Mouse (Mus musculus) liver, embryonic 11.5 days (tissue): ENCODE data around the gene C2cd4c. TPM values are rescaled to one million over a fixed set of nuclear protein-coding genes. Genes with fewer than 3 reads are reported as not detected.

Source experiments
- ATAC-seq: fragments of 200-750 bp; cut with Nextera tagmentation; replicated peaks from 2 replicates; pipeline ENCODE4 v1.8.0; 2017; ENCODE audit warnings: moderate number of reproducible peaks, mild to moderate bottlenecking, moderate TSS enrichment, moderate library complexity; ENCODE audit not compliant: low FRiP score
- DNase-seq: peaks from one replicate; pipeline ENCODE4 v3.0.0-alpha.2; 2017; ENCODE audit warnings: low spot score
- H3K27ac ChIP-seq: fragments of 300-500 bp; sonication (generic); 2 replicates; pipeline ENCODE4 v1.5.1; 2014; ENCODE audit warnings: mild to moderate bottlenecking, low read depth, low read length, control low read depth
- H3K27me3 ChIP-seq: fragments of 300-500 bp; sonication (generic); replicated peaks from 2 replicates; pipeline ENCODE4 v1.6.1; 2014; ENCODE audit warnings: low read length, mixed read lengths; ENCODE audit not compliant: control insufficient read depth, insufficient read depth
- H3K36me3 ChIP-seq: fragments of 300-500 bp; sonication (generic); 2 replicates; pipeline ENCODE4 v1.6.1; 2014; ENCODE audit warnings: mild to moderate bottlenecking, low read length, moderate library complexity, mixed read lengths; ENCODE audit not compliant: control insufficient read depth, insufficient read depth
- H3K4me1 ChIP-seq: fragments of 300-500 bp; sonication (generic); replicated peaks from 2 replicates; pipeline ENCODE4 v1.6.1; 2014; ENCODE audit warnings: low read length, mixed read lengths; ENCODE audit not compliant: control insufficient read depth, insufficient read depth
- H3K4me2 ChIP-seq: fragments of 300-500 bp; sonication (generic); 2 replicates; pipeline ENCODE4 v1.6.1; 2014; ENCODE audit warnings: mild to moderate bottlenecking, control low read depth, moderate library complexity
- H3K4me3 ChIP-seq: fragments of 300-500 bp; sonication (generic); 2 replicates; pipeline ENCODE4 v1.5.1; 2014; ENCODE audit warnings: low read depth, low read length, control low read depth
- H3K9ac ChIP-seq: fragments of 300-500 bp; sonication (generic); 2 replicates; pipeline ENCODE4 v1.6.1; 2014; ENCODE audit warnings: low read depth, low read length, control low read depth
- H3K9me3 ChIP-seq: fragments of 300-500 bp; sonication (generic); 2 replicates; pipeline ENCODE4 v1.6.1; 2016; ENCODE audit warnings: low read length, inconsistent platforms, mixed read lengths; ENCODE audit not compliant: control insufficient read depth
- WGBS: fragments of 180-500 bp; shearing (Covaris S2); extraction: QIAGEN DNeasy Blood & Tissue Kit; methylation state at CpG from one replicate; pipeline ENCODE4 v1.1.7; 2014; 5-methylcytosine and 5-hydroxymethylcytosine counted together
- polyA plus RNA-seq: library from polyadenylated mRNA; unstranded; fragments of >200 nt; fragmentation: Nextera tagmentation; extraction: Ambion mirVana; gene quantifications from 2 replicates; pipeline ENCODE4 v1.2.1, GENCODE M21; 2014

C2cd4c gene
- polyA plus RNA-seq, 1 experiment from 2014 or later, result not detected

DNA sequence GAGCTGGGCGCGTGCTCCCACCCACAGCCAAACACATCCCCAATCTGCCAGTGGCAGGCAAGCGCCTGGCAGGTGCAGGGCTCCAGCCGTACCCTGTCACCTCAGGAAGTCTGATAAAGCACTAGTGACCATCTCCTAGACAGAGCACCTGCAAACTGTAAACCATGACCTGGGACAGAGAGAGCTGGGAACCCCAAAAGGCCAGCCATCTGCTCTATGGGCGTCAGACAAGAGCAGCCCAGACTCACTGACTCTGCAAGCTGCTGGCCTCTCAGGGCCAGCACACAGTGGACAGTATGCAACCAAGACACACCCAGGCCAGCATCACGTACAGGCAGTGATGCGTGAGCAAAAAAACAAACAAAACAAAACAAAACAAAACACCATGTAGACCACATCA is 34.9 kb downstream of the C2cd4c start:
- DNase-seq (no peak), ATAC-seq (no peak)
- Histone ChIP-seq H3K4me1 (no peaks in the 10 kb centered on the region), H3K27ac (no peak overlapping the region), H3K4me2 (no peak overlapping the region), H3K9me3 (no peaks in the 10 kb centered on the region), H3K9ac (no peak overlapping the region), H3K27me3 (no peaks in the 10 kb centered on the region), H3K36me3 (no peaks in the 10 kb centered on the region), H3K4me3 (no peak overlapping the region)
- 67% methylated on average over 7 of the region's 7 CpGs for WGBS

DNA sequence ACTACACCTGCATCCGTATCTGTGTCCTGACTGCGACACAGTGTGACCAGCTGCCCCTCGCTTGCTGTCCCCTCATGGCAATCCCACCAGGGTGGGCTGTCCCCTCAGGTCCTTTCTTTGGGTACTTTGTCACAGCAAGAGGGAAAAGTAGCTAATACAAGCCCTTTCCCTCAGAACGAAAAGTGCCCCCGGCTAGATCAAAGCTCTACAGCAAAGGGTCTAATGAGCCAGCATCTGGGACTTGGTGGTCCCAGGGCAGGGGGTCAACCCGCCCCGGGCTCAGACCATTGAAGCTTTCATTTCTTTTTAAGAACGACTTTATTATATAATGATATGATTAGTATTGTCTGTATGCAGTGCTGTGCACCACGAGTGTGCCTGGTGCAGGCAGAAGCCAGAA is 35.5 kb downstream of the C2cd4c start:
- no peak overlapping the region for H3K4me2 ChIP-seq
- no peak overlapping the region for H3K4me3 ChIP-seq
- no peaks in the 10 kb centered on the region for H3K36me3 ChIP-seq
- H3K9me3 ChIP-seq, result no peaks in the 10 kb centered on the region
- H3K27me3 ChIP-seq, result no peaks in the 10 kb centered on the region
- H3K9ac ChIP-seq, result no peak overlapping the region
- WGBS, result 69% methylated on average over 9 of the region's 9 CpGs
- no peak overlapping the region for H3K27ac ChIP-seq
- DNase-seq (no peak), ATAC-seq (no peak)
- no peaks in the 10 kb centered on the region for H3K4me1 ChIP-seq

DNA sequence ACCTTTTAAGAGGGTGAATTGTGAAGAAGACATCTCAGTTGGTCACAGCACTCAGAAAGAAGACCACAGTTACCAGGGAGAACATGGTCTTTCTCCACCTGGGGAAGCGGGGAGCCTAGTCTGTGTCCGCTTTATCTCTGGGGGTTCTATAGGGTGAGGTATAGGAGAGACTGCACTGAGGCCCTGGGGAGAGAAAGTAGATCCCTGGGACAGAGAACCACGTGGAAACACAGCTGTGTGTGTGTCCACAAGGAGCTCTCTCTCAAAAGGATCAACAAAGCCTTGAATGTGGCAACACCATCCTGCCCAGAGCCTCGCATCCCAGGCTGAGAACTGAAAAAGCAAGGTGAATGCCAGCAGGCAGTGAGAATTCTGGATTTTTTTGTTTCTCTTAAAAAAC is 36.4 kb downstream of the C2cd4c start:
- no peaks in the 10 kb centered on the region for H3K27me3 ChIP-seq
- ATAC-seq (no peak), DNase-seq (no peak)
- H3K27ac ChIP-seq, result no peak overlapping the region
- no peaks in the 10 kb centered on the region for H3K9me3 ChIP-seq
- H3K4me2 ChIP-seq, result no peak overlapping the region
- H3K36me3 ChIP-seq, result no peaks in the 10 kb centered on the region
- WGBS, result 62% methylated on average over 4 of the region's 4 CpGs
- no peaks in the 10 kb centered on the region for H3K4me1 ChIP-seq
- no peak overlapping the region for H3K9ac ChIP-seq
- no peak overlapping the region for H3K4me3 ChIP-seq

DNA sequence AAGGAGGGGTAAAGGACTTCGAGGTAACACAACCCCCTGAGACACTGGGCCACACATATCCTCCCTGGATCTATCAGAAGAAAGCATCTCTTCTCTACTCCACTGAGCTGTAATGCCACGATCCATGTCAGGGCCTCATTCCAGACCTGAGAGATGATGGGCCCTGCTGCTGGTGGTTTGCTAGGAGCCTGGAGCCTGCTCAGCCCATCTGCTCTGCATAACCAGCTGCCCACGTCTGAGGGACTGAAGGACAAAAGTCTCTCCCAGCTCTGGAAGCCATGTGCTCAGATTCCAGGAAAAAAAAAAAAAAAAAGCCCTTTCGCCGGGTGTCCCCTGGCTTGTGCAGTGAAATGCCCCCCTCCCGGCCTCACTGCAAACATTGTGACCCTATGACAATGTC is 38.1 kb downstream of the C2cd4c start:
- H3K4me1 ChIP-seq, result no peaks in the 10 kb centered on the region
- H3K27ac ChIP-seq, result no peak overlapping the region
- H3K9ac ChIP-seq, result no peak overlapping the region
- H3K27me3 ChIP-seq, result no peaks in the 10 kb centered on the region
- peak; percentile 26 for DNase-seq
- no peaks in the 10 kb centered on the region for H3K36me3 ChIP-seq
- no peaks in the 10 kb centered on the region for H3K9me3 ChIP-seq
- no peak overlapping the region for H3K4me3 ChIP-seq
- 72% methylated on average over 6 of the region's 6 CpGs for WGBS
- no peak for ATAC-seq
- H3K4me2 ChIP-seq, result no peak overlapping the region

DNA sequence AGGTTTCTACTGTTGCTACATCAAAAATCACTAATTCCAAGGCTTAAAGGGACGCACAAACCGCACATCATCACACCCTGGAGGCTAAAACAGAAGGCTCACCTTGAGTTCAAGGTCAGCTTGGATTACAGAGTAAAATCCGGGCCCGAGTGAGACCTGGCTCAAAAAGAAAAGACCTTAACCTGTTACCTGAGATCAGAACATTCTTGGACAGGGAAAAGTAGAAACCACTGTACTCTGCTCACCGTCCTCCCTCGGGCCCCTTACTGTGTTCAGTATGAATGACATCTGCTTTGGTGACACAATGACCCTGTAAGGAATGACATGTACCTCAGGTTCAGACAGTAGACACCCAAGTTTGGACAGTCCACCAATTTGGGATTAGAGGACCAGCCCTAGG is 39.0 kb downstream of the C2cd4c start:
- Histone ChIP-seq H3K27me3 (no peaks in the 10 kb centered on the region), H3K4me1 (no peaks in the 10 kb centered on the region), H3K9me3 (no peaks in the 10 kb centered on the region), H3K4me2 (no peak overlapping the region), H3K4me3 (no peak overlapping the region), H3K27ac (no peak overlapping the region), H3K9ac (no peak overlapping the region), H3K36me3 (no peaks in the 10 kb centered on the region)
- no peak for DNase-seq
- ATAC-seq, result no peak
- 86% methylated on average over 6 of the region's 6 CpGs for WGBS

DNA sequence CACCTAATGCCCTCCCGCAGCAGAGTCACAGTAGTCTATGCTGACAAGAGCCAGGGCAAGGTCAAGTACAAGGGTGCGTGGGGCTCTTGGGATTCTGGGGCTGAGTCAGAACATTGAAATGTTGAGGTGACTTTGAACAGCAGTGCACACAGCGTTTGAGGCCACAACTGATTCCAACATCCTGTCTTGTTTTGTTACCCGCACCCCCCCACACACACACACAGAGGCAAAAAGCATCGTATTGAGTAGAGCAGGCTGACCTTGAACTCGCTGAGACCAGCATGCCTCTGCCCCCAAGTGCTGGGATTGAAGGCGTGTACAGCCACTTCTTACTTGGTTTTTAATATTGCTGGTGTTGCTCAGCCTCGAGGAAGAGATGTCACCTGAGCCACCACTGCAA is 39.5 kb downstream of the C2cd4c start:
- Histone ChIP-seq H3K4me1 (no peaks in the 10 kb centered on the region), H3K4me3 (no peak overlapping the region), H3K27ac (no peak overlapping the region), H3K9me3 (no peaks in the 10 kb centered on the region), H3K4me2 (no peak overlapping the region), H3K27me3 (no peaks in the 10 kb centered on the region), H3K36me3 (no peaks in the 10 kb centered on the region), H3K9ac (no peak overlapping the region)
- WGBS, result 74% methylated on average over 8 of the region's 8 CpGs
- DNase-seq (no peak), ATAC-seq (no peak)

DNA sequence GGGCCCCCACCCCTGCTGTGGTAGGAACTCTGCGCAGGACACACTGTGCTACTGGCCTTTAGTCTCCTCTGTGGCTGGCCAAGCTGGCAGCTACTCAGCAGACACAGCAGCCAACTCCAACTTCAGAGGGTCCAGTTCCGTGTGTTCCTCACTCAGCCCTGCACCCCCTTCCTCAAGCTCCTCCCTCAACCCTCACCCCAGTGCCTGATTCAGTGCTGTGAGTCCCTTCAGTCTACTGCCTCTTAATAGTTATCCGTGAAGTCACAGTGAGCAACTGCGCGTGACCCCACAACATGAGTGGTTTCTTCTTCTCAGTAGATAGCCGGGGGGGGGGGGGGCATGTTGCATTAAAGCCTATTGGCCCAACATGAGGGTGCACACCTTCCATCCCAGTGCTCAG is 40.2 kb downstream of the C2cd4c start:
- Histone ChIP-seq H3K9me3 (no peaks in the 10 kb centered on the region), H3K27ac (no peak overlapping the region), H3K9ac (no peak overlapping the region), H3K27me3 (no peaks in the 10 kb centered on the region), H3K4me3 (no peak overlapping the region), H3K36me3 (no peaks in the 10 kb centered on the region), H3K4me2 (no peak overlapping the region), H3K4me1 (no peaks in the 10 kb centered on the region)
- WGBS, result 85% methylated on average over 6 of the region's 6 CpGs
- peak; percentile 28 for DNase-seq
- no peak for ATAC-seq

DNA sequence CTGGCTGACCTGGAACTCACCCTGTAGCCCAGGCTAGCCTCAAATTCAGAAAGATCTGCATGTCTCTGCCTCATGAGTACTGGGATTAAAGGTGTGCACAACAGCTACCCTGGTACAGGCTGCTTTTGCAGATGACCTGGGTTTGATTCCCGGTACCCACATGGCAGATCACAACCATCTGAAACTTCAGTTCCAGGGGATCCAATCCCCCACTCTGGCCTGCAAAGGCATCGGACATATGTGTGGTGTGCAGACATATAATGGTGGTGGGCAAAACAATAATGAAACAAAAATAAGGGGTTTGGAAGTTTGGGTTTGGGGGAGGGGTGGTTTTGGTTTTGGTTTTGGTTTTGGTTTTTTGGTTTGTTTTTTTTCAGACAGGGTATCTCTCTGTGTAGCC is 42.5 kb downstream of the C2cd4c start:
- no peak overlapping the region for H3K4me2 ChIP-seq
- 90% methylated on average over 2 of the region's 2 CpGs for WGBS
- H3K4me1 ChIP-seq, result no peaks in the 10 kb centered on the region
- no peak overlapping the region for H3K9ac ChIP-seq
- H3K36me3 ChIP-seq, result no peaks in the 10 kb centered on the region
- H3K9me3 ChIP-seq, result no peaks in the 10 kb centered on the region
- no peak overlapping the region for H3K27ac ChIP-seq
- ATAC-seq (no peak), DNase-seq (peak; percentile 9)
- H3K4me3 ChIP-seq, result no peak overlapping the region
- H3K27me3 ChIP-seq, result no peaks in the 10 kb centered on the region

DNA sequence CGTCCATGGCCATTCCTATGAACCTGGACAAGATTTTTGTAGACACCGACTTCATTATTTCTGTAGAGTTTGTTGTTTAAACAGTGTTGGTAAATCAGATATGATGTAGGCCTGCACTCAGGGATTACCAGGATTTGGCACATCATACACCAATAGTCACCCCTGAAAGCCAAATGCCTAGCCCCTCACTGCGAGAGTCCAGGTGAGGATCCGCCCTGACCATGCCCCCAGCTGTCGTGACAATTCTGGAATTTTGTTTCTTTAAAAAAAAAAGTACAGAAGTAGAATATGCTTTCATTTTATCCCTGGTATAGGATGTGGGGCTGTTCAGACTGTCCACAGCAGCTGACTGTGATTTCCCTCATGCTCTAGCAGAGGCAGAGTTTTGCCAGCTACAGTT is 43.9 kb downstream of the C2cd4c start:
- Histone ChIP-seq H3K9ac (no peak overlapping the region), H3K36me3 (no peaks in the 10 kb centered on the region), H3K9me3 (no peaks in the 10 kb centered on the region), H3K27ac (no peak overlapping the region), H3K4me2 (no peak overlapping the region), H3K4me3 (no peak overlapping the region), H3K27me3 (no peaks in the 10 kb centered on the region), H3K4me1 (no peaks in the 10 kb centered on the region)
- ATAC-seq (no peak), DNase-seq (peak; percentile 21)
- WGBS, result 86% methylated on average over 5 of the region's 5 CpGs
